Mouse (Mus musculus): ENCODE data around the gene Sp100.

- TF ChIP-seq CTCF (IDR thresholded peaks at IDR 0.05; ENCODE audit: extremely low read depth, insufficient read depth, insufficient read length, insufficient replicate concordance) (no peak), POLR2A (IDR thresholded peaks at IDR 0.05; ENCODE audit: low read depth, low read length) (no peak)
Observed at GRCm38 (mm10) chr1:85693280-85693679, 43.5 kb downstream of the Sp100 start.

Measured in spleen, adult 2 months (tissue).